In genomic region chr13:91509467-91509866, GRCm38 (mm10) we compare ENCODE assay signal across 14 mouse cellular contexts. TPM values are rescaled to one million over a fixed set of nuclear protein-coding genes. Genes with fewer than 3 reads are reported as not detected.
DNase-seq lines count a peak whose midpoint lies in the region; ATAC-seq lines count a peak whose summit lies in the region.
"Had no signal": no experiment of that assay in that cellular context is flagged by ENCODE, and none has a peak within 500 bp of the region (broad histone marks: within the 10 kb centered on the region; RNA-seq: fewer than 3 reads in every experiment).

No protein-coding gene starts in this region.

- WGBS in heart, embryonic 12.5 days: 6% methylated on average over 2 of the region's 2 CpGs
- 13% methylated on average over 2 of the region's 2 CpGs for WGBS in liver, embryonic 15.5 days (ENCODE audit: insufficient replicate concordance)
- 83% methylated on average over 2 of the region's 2 CpGs for WGBS in hindbrain, embryonic 10.5 days
- 89% methylated on average over 2 of the region's 2 CpGs for WGBS in hindbrain, embryonic 16.5 days

- intact Hi-C loops in heart, postnatal 14 days (cut with DNase I): no loop called here

- peak; percentile 67; the same call in 1 of the 2 replicates for ATAC-seq in heart, embryonic 12.5 days (ENCODE audit: insufficient number of reproducible peaks, low FRiP score)
- no peak for ATAC-seq in liver, embryonic 15.5 days (ENCODE audit: insufficient read depth)
- no peak for ATAC-seq in frontal cortex, adult (ENCODE audit: low TSS enrichment)
- no peak for ATAC-seq in hindbrain, embryonic 16.5 days
- ATAC-seq: forebrain, embryonic 15.5 days; midbrain, embryonic 13.5 days had no signal

- no peak overlapping the region for H3K4me3 ChIP-seq in heart, embryonic 12.5 days
- no peak overlapping the region for H3K4me3 ChIP-seq in brown adipose tissue, adult 24 weeks (ENCODE audit: insufficient read depth, low read depth, low read length)
- no peak overlapping the region for H3K4me3 ChIP-seq in liver, embryonic 15.5 days (replicated peaks)
- H3K4me3 ChIP-seq in hindbrain, embryonic 10.5 days: no peak overlapping the region
- no peak overlapping the region for H3K4me3 ChIP-seq in hindbrain, embryonic 16.5 days (ENCODE audit: low read length)
- H3K4me3 ChIP-seq: embryonic facial prominence, embryonic 15.5 days; forebrain, embryonic 15.5 days; midbrain, embryonic 13.5 days; neural tube, embryonic 15.5 days had no signal

- DNase-seq in heart, postnatal 14 days: no peak
- DNase-seq in B cell, adult 2 months: peak; percentile 63 to 66
- DNase-seq in hindbrain, embryonic 10.5 days (ENCODE audit: low spot score): no peak
- DNase-seq: cerebellum, postnatal 25 days had no signal

- H3K9me3 ChIP-seq in heart, embryonic 12.5 days (replicated peaks): no peaks in the 10 kb centered on the region
- H3K9me3 ChIP-seq in liver, embryonic 15.5 days (replicated peaks): no peaks in the 10 kb centered on the region
- no peaks in the 10 kb centered on the region for H3K9me3 ChIP-seq in hindbrain, embryonic 10.5 days
- no peaks in the 10 kb centered on the region for H3K9me3 ChIP-seq in hindbrain, embryonic 16.5 days (ENCODE audit: control insufficient read depth, low read length)
- H3K9me3 ChIP-seq: embryonic facial prominence, embryonic 15.5 days; forebrain, embryonic 15.5 days; midbrain, embryonic 13.5 days; neural tube, embryonic 15.5 days had no signal

- no peaks in the 10 kb centered on the region for H3K27me3 ChIP-seq in heart, embryonic 12.5 days (replicated peaks)
- H3K27me3 ChIP-seq in liver, embryonic 15.5 days: no peaks in the 10 kb centered on the region
- no peaks in the 10 kb centered on the region for H3K27me3 ChIP-seq in hindbrain, embryonic 10.5 days (ENCODE audit: insufficient read depth, poor library complexity, severe bottlenecking)
- no peaks in the 10 kb centered on the region for H3K27me3 ChIP-seq in hindbrain, embryonic 16.5 days (replicated peaks; ENCODE audit: control insufficient read depth, insufficient read depth, low read length)
- H3K27me3 ChIP-seq: embryonic facial prominence, embryonic 15.5 days; forebrain, embryonic 15.5 days; midbrain, embryonic 13.5 days; neural tube, embryonic 15.5 days had no signal

- H3K4me1 ChIP-seq in heart, embryonic 12.5 days (replicated peaks): peaks cover 21% of the 10 kb centered on the region
- peaks cover 5% of the 10 kb centered on the region for H3K4me1 ChIP-seq in brown adipose tissue, adult 24 weeks (ENCODE audit: control insufficient read depth, insufficient read depth, insufficient read length, low read length)
- peaks cover 15% of the 10 kb centered on the region for H3K4me1 ChIP-seq in liver, embryonic 15.5 days (replicated peaks)
- H3K4me1 ChIP-seq in hindbrain, embryonic 10.5 days (replicated peaks): no peaks in the 10 kb centered on the region
- H3K4me1 ChIP-seq in hindbrain, embryonic 16.5 days (ENCODE audit: control insufficient read depth, insufficient read depth, low read depth, low read length): no peaks in the 10 kb centered on the region
- H3K4me1 ChIP-seq: forebrain, embryonic 15.5 days; midbrain, embryonic 13.5 days had no signal

- H3K9ac ChIP-seq in heart, embryonic 12.5 days: no peak overlapping the region
- H3K9ac ChIP-seq in liver, embryonic 15.5 days: no peak overlapping the region
- H3K9ac ChIP-seq in hindbrain, embryonic 16.5 days (ENCODE audit: low read depth, low read length): no peak overlapping the region
- H3K9ac ChIP-seq: embryonic facial prominence, embryonic 15.5 days; forebrain, embryonic 15.5 days; midbrain, embryonic 13.5 days; neural tube, embryonic 15.5 days had no signal

- no peaks in the 10 kb centered on the region for H3K36me3 ChIP-seq in heart, embryonic 12.5 days
- no peaks in the 10 kb centered on the region for H3K36me3 ChIP-seq in liver, embryonic 15.5 days (replicated peaks)
- no peaks in the 10 kb centered on the region for H3K36me3 ChIP-seq in hindbrain, embryonic 10.5 days
- no peaks in the 10 kb centered on the region for H3K36me3 ChIP-seq in hindbrain, embryonic 16.5 days (ENCODE audit: control insufficient read depth, insufficient read depth, low read length)
- H3K36me3 ChIP-seq: embryonic facial prominence, embryonic 15.5 days; forebrain, embryonic 15.5 days; midbrain, embryonic 13.5 days; neural tube, embryonic 15.5 days had no signal

- H3K27ac ChIP-seq in heart, embryonic 12.5 days (ENCODE audit: poor library complexity, severe bottlenecking): peak overlapping the region; percentile 16; the same call in 1 of the 2 replicates
- peak overlapping the region; percentile 52 for H3K27ac ChIP-seq in brown adipose tissue, adult 24 weeks (replicated peaks; ENCODE audit: low read depth, low read length)
- peak overlapping the region; percentile 34; the same call in 1 of the 2 replicates for H3K27ac ChIP-seq in liver, embryonic 15.5 days (replicated peaks)
- H3K27ac ChIP-seq in hindbrain, embryonic 10.5 days: no peak overlapping the region
- no peak overlapping the region for H3K27ac ChIP-seq in hindbrain, embryonic 16.5 days (ENCODE audit: low read depth, low read length)
- H3K27ac ChIP-seq: embryonic facial prominence, embryonic 15.5 days; forebrain, embryonic 15.5 days; kidney, postnatal 0 days; midbrain, embryonic 13.5 days; neural tube, embryonic 15.5 days had no signal

- no peak overlapping the region for H3K4me2 ChIP-seq in heart, embryonic 12.5 days
- H3K4me2 ChIP-seq in liver, embryonic 15.5 days: peak overlapping the region; percentile 17; the same call in 1 of the 2 replicates
- no peak overlapping the region for H3K4me2 ChIP-seq in hindbrain, embryonic 16.5 days (ENCODE audit: low read length)
- H3K4me2 ChIP-seq: embryonic facial prominence, embryonic 15.5 days; forebrain, embryonic 15.5 days; midbrain, embryonic 13.5 days; neural tube, embryonic 15.5 days had no signal

RNA-seq across cellular contexts. Expression of gene Ssbp2, which starts 49.4 kb away (rescaled TPM):
- polyA plus RNA-seq in heart, embryonic 12.5 days (2016; fragmentation: Nextera tagmentation; extraction: Ambion mirVana): 78.6 and 79.0 TPM in 2 replicates
- total RNA-seq in heart, postnatal 14 days (2021): 10 to 100 TPM; 50.5 to 51.9 TPM
- 19.2 and 23.7 TPM in 2 replicates for polyA plus RNA-seq in brown adipose tissue, adult 24 weeks (2012; ENCODE audit: insufficient read depth, insufficient read length, missing spikeins)
- polyA plus RNA-seq in liver, embryonic 15.5 days (2015; fragmentation: Nextera tagmentation; extraction: Ambion mirVana): 44.2 and 45.8 TPM in 2 replicates
- 135 and 137 TPM in 2 replicates for polyA plus RNA-seq in hindbrain, embryonic 10.5 days (2016; fragmentation: Nextera tagmentation; extraction: Ambion mirVana)
- polyA plus RNA-seq in hindbrain, embryonic 16.5 days (2015; fragmentation: Nextera tagmentation; extraction: Ambion mirVana): 197 and 209 TPM in 2 replicates

Comparison
In these comparisons a context has a peak if more than half of its experiments do, and no peak if none do; other contexts are left out.
1. H3K27ac ChIP-seq: peak in heart, embryonic 12.5 days (single experiment), brown adipose tissue, adult 24 weeks (single experiment) and liver, embryonic 15.5 days (single experiment); none in hindbrain, embryonic 10.5 days (single experiment) and hindbrain, embryonic 16.5 days (single experiment).
2. DNase-seq: peak in B cell, adult 2 months (2 of 2); none in heart, postnatal 14 days (0 of 2) and hindbrain, embryonic 10.5 days (single experiment).